Mouse (Mus musculus) erythroblast, embryonic 14.5 days (primary cell): ENCODE results near the gene Adam1a.

Experiments used
- GATA1 ChIP-seq: IDR thresholded peaks from 2 replicates; pipeline ENCODE4 v1.6.1; 2012; ENCODE audit warnings: low read length, inconsistent platforms, mixed read lengths
- TAL1 ChIP-seq: IDR thresholded peaks from 3 replicates; pipeline ENCODE4 v1.6.1; 2012; ENCODE audit warnings: low read length, inconsistent platforms, mixed read lengths

DNA sequence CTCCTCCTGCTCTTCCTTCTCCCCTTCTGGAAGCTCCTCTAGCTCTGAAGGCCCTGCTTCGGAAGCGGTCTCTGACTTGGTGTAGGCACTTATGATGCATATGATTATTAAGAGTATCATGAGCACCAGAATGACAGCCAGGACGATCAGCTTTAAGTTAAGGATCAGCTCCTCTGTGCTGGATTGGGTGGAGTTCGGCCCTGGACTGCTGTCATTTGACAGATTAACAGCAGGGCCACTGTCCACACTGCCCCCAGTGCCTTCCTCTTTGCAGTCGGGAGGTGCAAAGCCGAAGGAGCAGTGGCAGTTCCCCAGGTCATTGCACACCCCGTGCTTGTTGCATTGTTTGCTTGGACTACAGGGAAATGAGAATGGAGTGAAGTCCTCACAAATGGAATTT is 44.6 kb downstream of the Adam1a start:
- TF ChIP-seq GATA1 (no peak), TAL1 (no peak)
